Mouse (Mus musculus): ENCODE results near the gene Ugt1a5.
"Not testable (repeated sequence)": the region's sequence is repeated elsewhere in the genome, so short reads cannot be mapped to it uniquely, and the experiment has no call there.

GRCm38 (mm10) chr1:88140492-88140891 is 25.3 kb upstream of the Ugt1a5 start:
- TF ChIP-seq CTCF, EP300 (IDR thresholded peaks at IDR 0.05; ENCODE audit: low read depth): not testable (repeated sequence)

Data from liver, embryonic 14.5 days (tissue).